Mouse (Mus musculus) forebrain, embryonic 13.5 days (tissue): Measurements from ENCODE around the gene Pipox. TPM values are rescaled to one million over a fixed set of nuclear protein-coding genes. Genes with fewer than 3 reads are reported as not detected.
A peak's percentile ranks its signal among the peaks of the same experiment; 100 is the strongest.

ENCODE experiments used
- ATAC-seq: fragments of 200-750 bp; cut with Nextera tagmentation; 2 replicates; pipeline ENCODE4 v1.8.0; 2017
- H3K27ac ChIP-seq: fragments of 300-500 bp; sonication (generic); 2 replicates; pipeline ENCODE4 v1.5.1; 2015; ENCODE audit warnings: inconsistent platforms, mild to moderate bottlenecking, moderate library complexity
- H3K27me3 ChIP-seq: fragments of 300-500 bp; sonication (generic); 2 replicates; pipeline ENCODE4 v1.6.1; 2015; ENCODE audit warnings: mild to moderate bottlenecking, inconsistent platforms
- H3K36me3 ChIP-seq: fragments of 300-500 bp; sonication (generic); 2 replicates; pipeline ENCODE4 v1.6.1; 2015; ENCODE audit warnings: mild to moderate bottlenecking, inconsistent platforms; ENCODE audit not compliant: poor library complexity, severe bottlenecking
- H3K4me1 ChIP-seq: fragments of 300-500 bp; sonication (generic); 2 replicates; pipeline ENCODE4 v1.6.1; 2015; ENCODE audit warnings: inconsistent platforms
- H3K4me2 ChIP-seq: fragments of 300-500 bp; sonication (generic); 2 replicates; pipeline ENCODE4 v1.6.1; 2015; ENCODE audit warnings: inconsistent platforms, mild to moderate bottlenecking, moderate library complexity
- H3K4me3 ChIP-seq: fragments of 300-500 bp; sonication (generic); 2 replicates; pipeline ENCODE4 v1.5.1; 2015; ENCODE audit warnings: mild to moderate bottlenecking, inconsistent platforms
- H3K9ac ChIP-seq: fragments of 300-500 bp; sonication (generic); 2 replicates; pipeline ENCODE4 v1.6.1; 2015; ENCODE audit warnings: mild to moderate bottlenecking, inconsistent platforms
- H3K9me3 ChIP-seq: fragments of 300-500 bp; sonication (generic); replicated peaks from 2 replicates; pipeline ENCODE4 v1.6.1; 2016; ENCODE audit warnings: inconsistent platforms
- WGBS: fragments of 180-500 bp; shearing (Covaris S2); methylation state at CpG from one replicate; pipeline ENCODE4 v1.1.7; 2015; 5-methylcytosine and 5-hydroxymethylcytosine counted together
- polyA plus RNA-seq: library from polyadenylated mRNA; unstranded; fragments of >200 nt; fragmentation: Nextera tagmentation; extraction: Ambion mirVana; gene quantifications from 2 replicates; pipeline ENCODE4 v1.2.1, GENCODE M21; 2015

Pipox gene
- polyA plus RNA-seq, 1 experiment from 2014 or later: 12.7 TPM

GRCm38 (mm10) chr11:77872685-77873084, 21.2 kb downstream of the Pipox start:
- WGBS: 14% methylated on average over 7 of the region's 7 CpGs
- no peaks in the 10 kb centered on the region for H3K9me3 ChIP-seq
- H3K4me3 ChIP-seq: no peak overlapping the region
- H3K36me3 ChIP-seq: no peaks in the 10 kb centered on the region
- H3K9ac ChIP-seq: peak overlapping the region; percentile 46
- H3K27ac ChIP-seq: peak overlapping the region; percentile 86
- peak overlapping the region; percentile 36 for H3K4me2 ChIP-seq
- peaks cover 4% of the 10 kb centered on the region; the same call in 1 of the 2 replicates for H3K27me3 ChIP-seq
- H3K4me1 ChIP-seq: peaks cover 90% of the 10 kb centered on the region
- no peak for ATAC-seq

- peak overlapping the region; percentile 46 for H3K9ac ChIP-seq
- WGBS: 7% methylated on average over 11 of the region's 11 CpGs
- H3K4me3 ChIP-seq: no peak overlapping the region
- no peaks in the 10 kb centered on the region for H3K9me3 ChIP-seq
- ATAC-seq: peak; percentile 22; the same call in 1 of the 2 replicates
- H3K27ac ChIP-seq: peak overlapping the region; percentile 86
- peaks cover 90% of the 10 kb centered on the region for H3K4me1 ChIP-seq
- peaks cover 4% of the 10 kb centered on the region; the same call in 1 of the 2 replicates for H3K27me3 ChIP-seq
- peak overlapping the region; percentile 36 for H3K4me2 ChIP-seq
- H3K36me3 ChIP-seq: no peaks in the 10 kb centered on the region
These were observed 21.7 kb downstream of the Pipox start for GRCm38 (mm10) chr11:77872236-77872635.

GRCm38 (mm10) chr11:77871436-77871835, 22.5 kb downstream of the Pipox start:
- H3K9ac ChIP-seq: no peak overlapping the region
- no peaks in the 10 kb centered on the region for H3K9me3 ChIP-seq
- peaks cover 4% of the 10 kb centered on the region; the same call in 1 of the 2 replicates for H3K27me3 ChIP-seq
- no peak overlapping the region for H3K4me3 ChIP-seq
- no peaks in the 10 kb centered on the region for H3K36me3 ChIP-seq
- 13% methylated on average over 4 of the region's 4 CpGs for WGBS
- ATAC-seq: peak; percentile 71
- no peak overlapping the region for H3K4me2 ChIP-seq
- H3K27ac ChIP-seq: peak overlapping the region; percentile 74
- peaks cover 90% of the 10 kb centered on the region for H3K4me1 ChIP-seq

GRCm38 (mm10) chr11:77867419-77868083, 26.3 kb downstream of the Pipox start:
- Histone ChIP-seq H3K27ac (peak overlapping the region; percentile 91), H3K9me3 (no peaks in the 10 kb centered on the region), H3K4me1 (peaks cover 87% of the 10 kb centered on the region), H3K36me3 (peaks cover 11% of the 10 kb centered on the region), H3K4me3 (no peak overlapping the region), H3K27me3 (peaks cover 9% of the 10 kb centered on the region; the same call in 1 of the 2 replicates), H3K4me2 (peak overlapping the region; percentile 34), H3K9ac (peak overlapping the region; percentile 40)
- WGBS: 7% methylated on average over 11 of the region's 12 CpGs
- peak; percentile 44; the same call in 1 of the 2 replicates for ATAC-seq

DNA sequence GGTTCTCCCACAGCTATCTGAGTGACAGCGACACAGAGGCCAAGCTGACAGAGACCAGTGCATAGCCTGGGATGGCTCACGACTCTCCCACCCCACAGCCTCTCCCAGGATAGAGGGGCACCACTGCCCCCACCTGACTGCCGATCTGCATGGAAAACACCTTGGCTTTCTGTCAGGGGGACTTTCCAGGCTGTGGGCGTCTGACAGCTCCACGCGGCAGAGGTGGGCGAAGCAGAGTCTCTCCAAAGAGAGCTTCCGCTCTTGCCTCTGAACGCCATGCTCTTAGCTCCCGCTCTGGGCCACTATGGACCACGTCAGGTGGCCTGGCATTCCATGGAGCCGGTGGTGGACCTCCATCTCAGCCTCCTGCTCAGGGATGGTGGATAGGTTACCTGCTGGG, 29.1 kb downstream of the Pipox start:
- H3K9ac ChIP-seq: peak overlapping the region; percentile 19; the same call in 1 of the 2 replicates
- peak overlapping the region; percentile 67 for H3K27ac ChIP-seq
- 67% methylated on average over 12 of the region's 12 CpGs for WGBS
- H3K9me3 ChIP-seq: no peaks in the 10 kb centered on the region
- ATAC-seq: 0 out of 2 replicates have a peak, but pooled peaks have one; percentile 2
- no peak overlapping the region for H3K4me2 ChIP-seq
- H3K27me3 ChIP-seq: peaks cover 11% of the 10 kb centered on the region
- H3K4me3 ChIP-seq: no peak overlapping the region
- peaks cover 90% of the 10 kb centered on the region for H3K4me1 ChIP-seq
- H3K36me3 ChIP-seq: peaks cover 24% of the 10 kb centered on the region

- Histone ChIP-seq H3K4me3 (no peak overlapping the region), H3K4me1 (peaks cover 90% of the 10 kb centered on the region), H3K9me3 (no peaks in the 10 kb centered on the region), H3K4me2 (no peak overlapping the region), H3K27me3 (peaks cover 17% of the 10 kb centered on the region), H3K36me3 (peaks cover 35% of the 10 kb centered on the region), H3K27ac (no peak overlapping the region), H3K9ac (no peak overlapping the region)
- ATAC-seq: no peak
- 75% methylated on average over 7 of the region's 7 CpGs for WGBS
These were observed 31.0 kb downstream of the Pipox start for GRCm38 (mm10) chr11:77862887-77863286.

GRCm38 (mm10) chr11:77860947-77861346, 32.9 kb downstream of the Pipox start:
- H3K9me3 ChIP-seq: no peaks in the 10 kb centered on the region
- peaks cover 16% of the 10 kb centered on the region for H3K27me3 ChIP-seq
- ATAC-seq: no peak
- no peak overlapping the region for H3K4me3 ChIP-seq
- H3K4me1 ChIP-seq: peaks cover 89% of the 10 kb centered on the region
- 67% methylated on average over 9 of the region's 9 CpGs for WGBS
- peaks cover 41% of the 10 kb centered on the region for H3K36me3 ChIP-seq
- H3K9ac ChIP-seq: no peak overlapping the region
- H3K27ac ChIP-seq: no peak overlapping the region
- no peak overlapping the region for H3K4me2 ChIP-seq

DNA sequence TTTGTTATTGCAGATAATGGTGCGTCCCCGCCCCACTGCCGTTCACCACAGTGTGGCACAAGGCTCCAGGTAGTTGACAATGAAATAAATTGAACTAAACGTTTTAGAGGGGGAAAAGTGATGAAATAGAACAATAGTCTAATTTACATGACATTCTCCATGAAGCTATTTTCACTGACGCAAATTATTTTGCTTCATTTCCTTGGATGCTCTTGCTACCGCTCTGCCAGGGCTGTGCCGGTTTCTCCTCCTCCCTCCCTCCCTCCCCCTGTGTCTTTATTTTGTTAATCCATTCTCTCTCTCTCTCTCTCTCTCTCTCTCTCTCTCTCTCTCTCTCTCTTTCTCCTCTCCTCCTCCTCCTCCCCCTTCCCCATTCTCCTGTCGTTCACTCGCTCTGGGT, 35.3 kb downstream of the Pipox start:
- peaks cover 87% of the 10 kb centered on the region for H3K4me1 ChIP-seq
- no peak overlapping the region for H3K4me2 ChIP-seq
- peak; percentile 16; the same call in 1 of the 2 replicates for ATAC-seq
- H3K36me3 ChIP-seq: peaks cover 45% of the 10 kb centered on the region
- H3K27ac ChIP-seq: peak overlapping the region; percentile 86
- H3K9ac ChIP-seq: peak overlapping the region; percentile 49
- peaks cover 12% of the 10 kb centered on the region for H3K27me3 ChIP-seq
- no peaks in the 10 kb centered on the region for H3K9me3 ChIP-seq
- no peak overlapping the region for H3K4me3 ChIP-seq
- 12% methylated on average over 9 of the region's 9 CpGs for WGBS

DNA sequence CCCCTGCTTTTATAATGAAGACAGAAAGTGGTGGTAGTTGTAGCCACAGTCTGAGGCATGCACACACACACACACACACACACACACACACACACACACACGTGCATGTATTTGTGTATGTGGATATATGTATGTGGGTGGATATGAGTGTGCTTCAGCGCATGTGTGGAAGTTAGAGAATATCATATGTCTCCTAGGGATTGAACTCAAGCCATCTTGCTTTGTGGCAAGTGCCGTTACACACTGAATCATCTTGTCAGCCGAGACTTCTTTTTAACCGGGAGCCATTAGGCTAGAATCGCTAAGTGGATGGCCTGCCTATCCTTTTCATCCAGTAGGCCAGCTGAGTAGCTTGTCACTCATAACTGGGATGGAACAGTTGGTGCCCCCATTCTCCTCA, 36.8 kb downstream of the Pipox start:
- peaks cover 57% of the 10 kb centered on the region for H3K36me3 ChIP-seq
- ATAC-seq: no peak
- H3K9ac ChIP-seq: no peak overlapping the region
- peaks cover 78% of the 10 kb centered on the region for H3K4me1 ChIP-seq
- H3K4me2 ChIP-seq: no peak overlapping the region
- 82% methylated on average over 6 of the region's 6 CpGs for WGBS
- peaks cover 12% of the 10 kb centered on the region for H3K27me3 ChIP-seq
- H3K4me3 ChIP-seq: no peak overlapping the region
- no peaks in the 10 kb centered on the region for H3K9me3 ChIP-seq
- 0 out of 2 replicates have a peak overlapping the region, but pooled peaks have one; percentile 86 for H3K27ac ChIP-seq

DNA sequence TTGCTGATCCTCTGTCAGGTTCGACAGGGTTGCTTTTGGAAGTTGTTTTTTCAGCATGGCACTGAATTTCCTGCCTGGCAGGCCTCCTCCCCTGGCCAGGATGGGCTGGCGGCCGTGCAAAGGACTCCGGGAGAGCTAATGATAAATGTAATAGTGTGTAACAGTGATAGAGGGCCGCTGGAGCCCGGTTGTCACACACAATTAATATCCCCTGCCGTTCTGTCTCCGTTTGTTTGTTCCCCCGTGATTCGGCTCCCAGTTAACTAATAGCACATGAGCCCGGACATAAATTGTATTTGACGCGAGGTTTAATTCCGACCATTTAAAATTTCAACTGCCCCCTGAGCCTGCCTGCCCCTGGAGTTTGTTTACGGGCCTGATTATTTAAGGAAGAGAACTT, 38.5 kb downstream of the Pipox start:
- no peak overlapping the region for H3K4me2 ChIP-seq
- H3K4me1 ChIP-seq: peaks cover 78% of the 10 kb centered on the region
- 0 out of 2 replicates have a peak overlapping the region, but pooled peaks have one; percentile 37 for H3K9ac ChIP-seq
- no peaks in the 10 kb centered on the region for H3K9me3 ChIP-seq
- H3K27me3 ChIP-seq: peaks cover 12% of the 10 kb centered on the region
- H3K36me3 ChIP-seq: peaks cover 56% of the 10 kb centered on the region
- ATAC-seq: no peak
- WGBS: 42% methylated on average over 15 of the region's 15 CpGs
- peak overlapping the region; percentile 69 for H3K27ac ChIP-seq
- H3K4me3 ChIP-seq: no peak overlapping the region

GRCm38 (mm10) chr11:77854641-77855040, 39.3 kb downstream of the Pipox start:
- Histone ChIP-seq H3K27me3 (peaks cover 4% of the 10 kb centered on the region; the same call in 1 of the 2 replicates), H3K4me2 (no peak overlapping the region), H3K4me1 (peaks cover 80% of the 10 kb centered on the region), H3K4me3 (no peak overlapping the region), H3K27ac (peak overlapping the region; percentile 69), H3K9me3 (no peaks in the 10 kb centered on the region), H3K36me3 (peaks cover 54% of the 10 kb centered on the region), H3K9ac (peak overlapping the region; percentile 37)
- WGBS: 64% methylated on average over 3 of the region's 3 CpGs
- no peak for ATAC-seq

DNA sequence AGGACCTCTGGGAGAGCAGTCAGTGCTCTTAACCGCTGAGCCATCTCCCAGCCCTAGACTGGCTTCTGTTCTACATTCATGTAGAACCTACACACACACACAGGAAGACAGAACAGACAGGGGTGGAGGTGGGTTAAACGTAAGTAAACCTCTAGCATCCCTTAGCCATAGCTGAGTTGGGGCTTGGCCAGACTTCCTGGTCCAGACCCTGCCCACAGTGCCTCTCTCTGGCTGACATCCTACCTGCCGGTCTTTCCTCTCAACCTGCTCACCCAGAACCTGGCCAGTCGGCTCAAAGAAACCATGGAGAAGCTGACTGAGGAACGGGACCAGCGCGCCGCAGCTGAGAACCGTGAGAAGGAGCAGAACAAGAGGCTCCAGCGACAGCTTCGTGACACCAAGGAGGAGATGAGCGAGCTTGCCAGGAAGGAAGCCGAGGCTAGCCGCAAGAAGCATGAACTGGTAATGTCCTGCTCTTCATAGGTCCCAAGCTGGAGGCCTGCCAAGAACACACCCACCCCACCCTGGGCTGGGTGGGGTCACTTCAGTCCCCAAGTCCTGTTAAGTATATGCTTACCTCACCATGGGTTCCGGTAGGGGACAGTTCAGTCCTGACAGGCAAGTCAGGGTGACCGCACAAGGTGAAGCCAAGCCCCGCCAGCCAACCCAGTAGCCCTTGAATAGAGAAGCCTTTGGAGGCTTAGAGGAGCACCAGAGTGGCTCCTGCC, 40.8 kb downstream of the Pipox start:
- H3K9me3 ChIP-seq: no peaks in the 10 kb centered on the region
- H3K4me3 ChIP-seq: no peak overlapping the region
- ATAC-seq: no peak
- WGBS: 95% methylated on average over 17 of the region's 17 CpGs
- no peak overlapping the region for H3K9ac ChIP-seq
- H3K27me3 ChIP-seq: no peaks in the 10 kb centered on the region
- no peak overlapping the region for H3K4me2 ChIP-seq
- peaks cover 80% of the 10 kb centered on the region for H3K4me1 ChIP-seq
- H3K27ac ChIP-seq: no peak overlapping the region
- H3K36me3 ChIP-seq: peaks cover 54% of the 10 kb centered on the region
